Mouse (Mus musculus): Measurements from ENCODE around the gene Nxn. TPM values are rescaled to one million over a fixed set of nuclear protein-coding genes. Genes with fewer than 3 reads are reported as not detected.
"Not testable (repeated sequence)": the region's sequence is repeated elsewhere in the genome, so short reads cannot be mapped to it uniquely, and the experiment has no call there.

The Nxn gene
- polyA plus RNA-seq, 1 experiment from 2014 or later, result 58.6 TPM

DNA sequence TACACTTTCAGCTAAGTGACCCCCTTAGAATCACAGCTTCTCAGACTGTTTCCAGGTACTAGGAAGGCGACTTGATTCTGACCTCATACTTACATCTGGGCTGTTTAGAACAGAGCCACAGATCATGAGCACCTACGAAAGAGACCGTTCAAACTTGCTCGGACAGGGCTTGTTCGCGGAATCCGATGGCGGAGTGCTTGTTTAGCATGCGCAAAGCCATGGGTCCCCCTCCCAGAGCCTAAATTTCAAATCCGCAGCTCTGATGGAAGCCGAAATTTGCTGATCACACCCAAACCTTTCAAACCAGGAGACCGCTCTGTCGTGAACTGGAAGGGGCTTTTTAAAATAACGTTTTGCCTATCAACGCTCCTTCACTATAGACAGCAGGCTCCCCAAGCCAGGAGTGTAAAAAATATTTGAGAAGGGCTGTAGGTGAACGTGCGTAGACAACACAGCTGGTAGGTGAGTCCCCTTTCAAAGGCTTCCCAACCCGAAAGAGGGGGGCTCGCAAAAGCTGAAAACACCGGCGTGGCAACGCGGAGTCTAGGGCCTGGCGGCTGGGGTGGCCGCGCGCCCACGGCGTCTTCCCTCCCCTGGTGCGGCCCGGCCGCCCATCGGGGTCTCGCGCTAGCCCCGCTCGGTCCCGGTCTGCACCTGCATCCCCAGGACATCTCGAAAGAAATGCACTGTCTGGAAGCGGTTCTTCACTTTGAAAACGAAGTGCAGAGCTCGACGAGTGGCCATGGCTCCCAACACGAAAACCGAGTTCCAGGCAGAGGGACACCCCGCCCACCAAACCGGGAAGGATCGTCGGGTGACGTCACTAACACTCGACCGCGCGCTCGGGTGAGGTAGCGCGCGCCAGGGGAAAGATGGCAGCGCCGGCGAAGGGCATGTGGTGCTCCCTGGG lies 155.8 kb downstream of the Nxn start, which contains the start of the genes Mrm3 and Glod4:
Gene Mrm3 (plus strand): TSS at position 815 of the 910 bp plus-strand sequence.
Gene Glod4 (minus strand): TSS at position 825 of the 910 bp plus-strand sequence.
- WGBS, result under 1% methylated on average over 61 of the region's 61 CpGs
- peaks cover 23% of the 10 kb centered on the region for H3K36me3 ChIP-seq (replicated peaks)
- no peaks in the 10 kb centered on the region for H3K9me3 ChIP-seq
- no peaks in the 10 kb centered on the region for H3K27me3 ChIP-seq
- peak within 1 kb of the TSS; percentile 72 for H3K27ac ChIP-seq
- H3K4me3 ChIP-seq (replicated peaks), result peak within 1 kb of the TSS; percentile 73
- H3K4me2 ChIP-seq, result peak within 1 kb of the TSS; percentile 88
- ATAC-seq (ENCODE audit: low FRiP score), result peak; percentile 90
- H3K4me1 ChIP-seq, result peaks cover 21% of the 10 kb centered on the region
- H3K9ac ChIP-seq, result peak within 1 kb of the TSS; percentile 76

DNA sequence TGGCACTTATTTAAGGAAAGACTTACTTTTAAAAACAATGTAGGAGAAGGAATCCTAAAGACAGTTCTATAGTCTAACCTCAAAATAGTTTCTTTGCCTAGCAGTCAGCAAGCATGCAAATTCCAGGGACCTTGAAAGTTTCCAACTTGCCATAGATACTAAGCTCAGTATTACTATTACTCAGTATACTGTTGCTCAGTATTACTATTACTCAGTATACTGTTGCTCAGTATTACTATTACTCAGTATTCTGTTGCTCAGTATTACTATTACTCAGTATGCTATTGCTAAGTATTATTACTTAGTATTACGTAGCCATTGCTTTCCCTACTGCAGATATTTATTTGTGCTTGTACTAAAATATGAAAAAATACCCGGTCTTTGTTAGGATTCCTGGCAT lies 159.2 kb downstream of the Nxn start:
- no peaks in the 10 kb centered on the region for H3K9me3 ChIP-seq
- ATAC-seq (ENCODE audit: low FRiP score), result no peak
- H3K4me1 ChIP-seq, result peaks cover 18% of the 10 kb centered on the region
- no peak overlapping the region for H3K4me2 ChIP-seq
- no peak overlapping the region for H3K27ac ChIP-seq
- no peak overlapping the region for H3K4me3 ChIP-seq (replicated peaks)
- no peaks in the 10 kb centered on the region for H3K27me3 ChIP-seq
- H3K36me3 ChIP-seq (replicated peaks), result peaks cover 31% of the 10 kb centered on the region
- 96% methylated on average over 2 of the region's 2 CpGs for WGBS
- no peak overlapping the region for H3K9ac ChIP-seq

DNA sequence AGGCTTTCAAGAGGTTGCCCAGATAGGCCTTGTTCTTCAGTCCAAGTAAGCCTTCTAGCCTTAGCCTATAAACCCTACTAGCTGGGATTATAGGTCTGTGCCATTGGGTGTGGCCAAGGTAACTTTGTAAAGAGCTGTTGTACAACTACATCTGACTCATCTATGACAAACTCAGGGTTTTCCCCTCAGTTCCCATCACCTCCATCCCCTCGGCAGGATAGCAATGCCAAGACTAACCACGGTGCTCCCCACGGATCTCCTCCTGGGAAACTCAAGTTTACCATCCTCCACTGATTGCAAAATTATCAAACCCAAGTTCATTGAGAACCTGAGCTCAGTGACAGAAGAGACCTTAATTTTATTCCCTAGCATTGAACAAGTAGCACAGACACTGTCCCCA lies 162.8 kb downstream of the Nxn start:
- H3K4me1 ChIP-seq, result no peaks in the 10 kb centered on the region; the same call in 1 of the 2 replicates

DNA sequence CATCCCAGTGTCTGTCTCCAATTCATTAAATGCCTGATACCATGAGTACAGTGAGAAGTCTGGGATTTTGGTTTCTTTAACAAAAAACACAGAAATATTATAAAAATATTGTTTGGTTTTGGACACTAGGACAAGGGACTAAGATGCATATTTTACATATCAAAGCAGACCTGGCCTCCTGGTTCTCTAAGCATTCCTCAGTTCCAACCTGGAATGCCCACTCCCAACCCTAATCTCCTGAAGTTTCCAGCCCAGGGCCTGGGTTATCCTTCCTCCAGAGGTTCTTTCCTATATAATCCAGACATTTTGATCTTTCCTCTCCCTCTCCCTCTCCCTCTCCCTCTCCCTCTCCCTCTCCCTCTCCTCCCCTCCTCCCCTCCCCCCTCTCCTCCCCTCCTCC lies 173.9 kb downstream of the Nxn start:
- Histone ChIP-seq H3K9ac (no peak overlapping the region), H3K9me3 (no peaks in the 10 kb centered on the region), H3K36me3 (replicated peaks) (peaks cover 31% of the 10 kb centered on the region), H3K27me3 (no peaks in the 10 kb centered on the region), H3K4me2 (no peak overlapping the region), H3K4me1 (no peaks in the 10 kb centered on the region), H3K4me3 (replicated peaks) (no peak overlapping the region), H3K27ac (no peak overlapping the region)
- ATAC-seq (ENCODE audit: low FRiP score), result no peak

More for the DNA sequence above, 162.8 kb downstream of the Nxn start:
- H3K4me2 ChIP-seq, result no peak overlapping the region
- no peak for ATAC-seq (ENCODE audit: low FRiP score)
- no peak overlapping the region for H3K27ac ChIP-seq
- H3K36me3 ChIP-seq (replicated peaks), result peaks cover 62% of the 10 kb centered on the region
- no peak overlapping the region for H3K4me3 ChIP-seq (replicated peaks)
- H3K9me3 ChIP-seq, result no peaks in the 10 kb centered on the region
- no peaks in the 10 kb centered on the region for H3K27me3 ChIP-seq
- H3K9ac ChIP-seq, result no peak overlapping the region
- WGBS, result 95% methylated on average over 3 of the region's 3 CpGs

DNA sequence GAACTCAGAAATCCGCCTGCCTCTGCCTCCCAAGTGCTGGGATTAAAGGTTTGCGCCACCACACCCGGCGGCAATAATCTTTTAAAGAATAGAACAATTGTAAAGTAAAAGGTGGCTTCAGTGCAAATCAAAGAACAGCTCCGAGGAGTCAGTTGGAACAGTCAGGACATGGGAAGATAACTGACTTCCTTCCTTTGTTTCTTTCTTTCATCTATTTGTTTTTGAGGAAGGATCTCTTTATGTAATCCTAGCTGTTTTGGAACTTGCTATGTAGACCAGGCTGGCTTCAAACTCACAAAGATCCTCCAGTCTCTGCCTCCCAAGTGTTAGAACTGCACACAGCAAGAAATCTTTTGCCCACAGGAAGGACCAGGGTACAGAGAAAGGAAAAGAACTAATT lies 174.3 kb downstream of the Nxn start:
- 95% methylated on average over 5 of the region's 5 CpGs for WGBS
- no peak overlapping the region for H3K4me3 ChIP-seq (replicated peaks)
- no peak for ATAC-seq (ENCODE audit: low FRiP score)

DNA sequence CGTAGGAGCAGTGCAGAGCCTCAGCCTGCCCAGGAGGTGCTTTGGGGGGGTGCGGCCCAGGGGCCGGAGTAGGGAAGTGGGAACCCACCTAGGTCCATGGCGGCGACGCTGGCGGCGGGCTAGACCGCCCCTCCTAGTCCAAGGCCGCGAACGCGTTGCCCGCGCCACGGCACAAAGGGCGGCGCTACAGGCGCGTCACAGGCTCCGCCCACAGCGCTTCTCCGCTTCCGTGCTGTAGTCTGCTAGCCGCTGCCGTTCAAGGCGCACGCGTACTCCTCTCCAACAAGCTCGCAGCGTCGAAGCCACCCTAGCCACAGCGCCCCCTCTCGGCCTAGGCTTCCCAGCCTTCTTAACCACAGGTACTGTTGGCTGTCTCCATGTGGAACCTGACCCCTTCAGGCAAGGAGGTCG lies 181.5 kb downstream of the Nxn start, which contains the start of the genes Dbil5 and Gemin4:
Gene Dbil5 (plus strand): TSS at position 219 of the 411 bp plus-strand sequence.
Gene Gemin4 (minus strand): TSS at position 275 of the 411 bp plus-strand sequence.
- H3K36me3 ChIP-seq (replicated peaks), result peaks cover 26% of the 10 kb centered on the region
- under 1% methylated on average over 35 of the region's 35 CpGs for WGBS
- peak within 1 kb of the TSS; percentile 89 for H3K27ac ChIP-seq
- H3K4me3 ChIP-seq (replicated peaks), result peak within 1 kb of the TSS; percentile 67
- H3K9me3 ChIP-seq, result no peaks in the 10 kb centered on the region
- ATAC-seq (ENCODE audit: low FRiP score), result peak; percentile 97
- H3K4me2 ChIP-seq, result peak within 1 kb of the TSS; percentile 73
- H3K27me3 ChIP-seq, result no peaks in the 10 kb centered on the region
- peaks cover 15% of the 10 kb centered on the region for H3K4me1 ChIP-seq
- peak within 1 kb of the TSS; percentile 91 for H3K9ac ChIP-seq

More for the DNA sequence above, 174.3 kb downstream of the Nxn start:
- Histone ChIP-seq H3K36me3 (replicated peaks) (peaks cover 31% of the 10 kb centered on the region), H3K27me3 (no peaks in the 10 kb centered on the region), H3K9me3 (no peaks in the 10 kb centered on the region), H3K4me1 (no peaks in the 10 kb centered on the region), H3K9ac (no peak overlapping the region), H3K4me2 (no peak overlapping the region), H3K27ac (no peak overlapping the region)

DNA sequence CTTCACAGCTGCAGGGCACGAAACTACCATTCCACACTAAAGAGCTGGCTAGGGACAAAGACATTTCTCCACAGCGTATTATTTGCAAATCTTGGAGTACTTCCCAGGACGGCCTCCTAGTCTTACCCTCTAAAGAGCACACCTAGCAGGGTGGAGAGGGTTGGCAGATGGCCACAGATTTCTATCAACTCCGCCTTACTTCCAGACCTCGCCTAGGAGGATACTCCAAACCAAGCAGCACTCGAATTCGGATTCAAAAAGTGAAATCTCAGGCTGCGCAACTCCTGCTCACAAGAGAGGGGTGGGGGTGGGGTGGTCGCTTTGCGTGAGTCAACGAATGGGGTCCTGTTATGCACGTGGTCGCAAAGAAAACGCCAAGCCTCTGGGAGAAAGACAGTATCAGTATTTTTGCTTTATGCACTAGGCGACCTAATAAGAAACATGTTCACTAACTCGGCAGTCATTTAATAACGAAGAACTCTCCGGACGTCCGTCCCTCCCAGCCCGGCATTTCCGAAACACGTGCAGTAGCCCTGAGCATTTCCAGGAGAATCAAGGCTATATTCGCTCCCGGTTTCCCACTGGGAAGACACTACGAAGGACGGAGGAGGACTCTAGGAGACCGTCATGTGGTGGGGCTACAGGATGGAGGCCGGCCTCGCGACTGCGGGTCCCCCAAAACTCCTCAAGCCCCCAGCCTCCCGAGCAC lies 182.1 kb downstream of the Nxn start:
- Histone ChIP-seq H3K36me3 (replicated peaks) (peaks cover 27% of the 10 kb centered on the region), H3K4me1 (peaks cover 15% of the 10 kb centered on the region), H3K27me3 (no peaks in the 10 kb centered on the region), H3K4me2 (peak overlapping the region; percentile 73), H3K9ac (peak overlapping the region; percentile 91), H3K4me3 (replicated peaks) (peak overlapping the region; percentile 67), H3K9me3 (no peaks in the 10 kb centered on the region), H3K27ac (peak overlapping the region; percentile 89)
- peak; percentile 31 for ATAC-seq (ENCODE audit: low FRiP score)
- 2% methylated on average over 33 of the region's 33 CpGs for WGBS

DNA sequence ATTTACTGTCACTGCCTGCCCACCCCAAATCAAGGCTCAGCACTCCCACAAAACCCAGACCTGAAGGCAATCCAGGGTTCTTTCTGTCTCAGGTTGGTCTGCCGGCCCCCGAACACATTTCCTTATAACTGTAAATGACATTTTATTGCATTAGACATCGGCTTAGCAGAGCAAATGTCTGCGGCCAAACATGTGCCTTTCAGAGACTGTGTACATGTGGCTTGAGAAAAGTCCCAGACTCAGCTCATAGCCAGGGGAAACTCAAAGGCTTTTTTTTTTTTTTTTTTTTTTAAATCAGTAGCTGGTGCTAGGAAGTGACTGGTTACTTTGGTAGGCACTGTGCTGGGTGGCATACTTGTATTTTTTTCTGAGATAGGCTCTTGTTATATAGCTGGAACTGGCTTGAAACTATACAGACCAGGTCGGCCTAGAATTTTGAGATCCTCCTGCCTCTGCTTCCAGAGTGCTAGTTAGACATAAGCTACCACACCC lies 182.8 kb downstream of the Nxn start:
- peaks cover 15% of the 10 kb centered on the region for H3K4me1 ChIP-seq
- peaks cover 31% of the 10 kb centered on the region for H3K36me3 ChIP-seq (replicated peaks)
- ATAC-seq (ENCODE audit: low FRiP score), result no peak
- H3K27ac ChIP-seq, result peak overlapping the region; percentile 89; the same call in 1 of the 2 replicates
- H3K4me3 ChIP-seq (replicated peaks), result no peak overlapping the region
- no peaks in the 10 kb centered on the region for H3K9me3 ChIP-seq
- WGBS, result 95% methylated on average over 5 of the region's 5 CpGs
- H3K4me2 ChIP-seq, result peak overlapping the region; percentile 73
- H3K9ac ChIP-seq, result no peak overlapping the region
- no peaks in the 10 kb centered on the region for H3K27me3 ChIP-seq

DNA sequence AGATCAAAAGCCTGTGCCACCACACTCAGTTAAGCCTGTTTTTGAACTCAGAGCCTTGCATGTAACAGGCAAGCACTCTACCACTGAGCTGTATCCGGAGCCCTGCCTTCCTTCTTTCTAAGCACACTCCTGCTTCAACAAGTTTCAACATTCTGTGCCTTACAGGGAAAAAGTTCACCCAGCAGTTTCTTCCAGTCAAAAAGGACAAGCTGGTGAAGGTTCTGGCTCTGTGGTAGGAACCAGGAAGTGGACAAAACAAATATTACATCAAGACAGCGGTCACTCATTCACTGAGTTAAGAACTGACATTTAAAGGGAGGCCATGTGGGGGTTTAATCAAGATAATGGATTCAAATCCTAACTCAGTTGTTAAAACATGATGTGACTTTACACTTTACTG lies 183.9 kb downstream of the Nxn start:
- Histone ChIP-seq H3K27me3 (no peaks in the 10 kb centered on the region), H3K9ac (no peak overlapping the region), H3K4me3 (replicated peaks) (no peak overlapping the region), H3K27ac (no peak overlapping the region), H3K36me3 (replicated peaks) (peaks cover 38% of the 10 kb centered on the region), H3K9me3 (no peaks in the 10 kb centered on the region), H3K4me1 (peaks cover 15% of the 10 kb centered on the region), H3K4me2 (no peak overlapping the region)
- WGBS, result 95% methylated on average over 2 of the region's 2 CpGs
- ATAC-seq (ENCODE audit: low FRiP score), result no peak

DNA sequence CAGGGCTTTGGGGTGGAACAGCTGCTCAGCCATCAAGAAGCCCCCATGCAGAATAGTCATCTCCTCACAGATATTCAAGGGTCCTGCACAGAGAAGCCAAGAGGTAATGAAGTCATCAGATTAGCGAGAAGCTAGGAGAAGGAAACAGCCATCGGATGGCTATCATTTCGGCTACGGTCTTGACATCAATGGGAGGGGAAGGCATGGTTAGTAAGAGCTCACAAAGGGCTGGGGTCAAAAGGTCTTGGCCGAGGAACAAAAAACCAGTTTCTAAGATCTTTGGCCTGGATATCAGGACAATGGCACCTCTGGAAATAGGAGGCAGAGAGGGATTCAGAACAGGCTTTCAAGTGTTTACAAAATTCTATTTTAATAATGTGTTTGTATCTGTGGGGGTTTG lies 185.1 kb downstream of the Nxn start:
- 25% methylated on average over 5 of the region's 5 CpGs for WGBS
- ATAC-seq (ENCODE audit: low FRiP score), result no peak
- Histone ChIP-seq H3K27ac (no peak overlapping the region), H3K4me1 (peaks cover 15% of the 10 kb centered on the region), H3K36me3 (replicated peaks) (peaks cover 48% of the 10 kb centered on the region), H3K4me3 (replicated peaks) (no peak overlapping the region), H3K9me3 (no peaks in the 10 kb centered on the region), H3K4me2 (no peak overlapping the region), H3K9ac (no peak overlapping the region), H3K27me3 (no peaks in the 10 kb centered on the region)

DNA sequence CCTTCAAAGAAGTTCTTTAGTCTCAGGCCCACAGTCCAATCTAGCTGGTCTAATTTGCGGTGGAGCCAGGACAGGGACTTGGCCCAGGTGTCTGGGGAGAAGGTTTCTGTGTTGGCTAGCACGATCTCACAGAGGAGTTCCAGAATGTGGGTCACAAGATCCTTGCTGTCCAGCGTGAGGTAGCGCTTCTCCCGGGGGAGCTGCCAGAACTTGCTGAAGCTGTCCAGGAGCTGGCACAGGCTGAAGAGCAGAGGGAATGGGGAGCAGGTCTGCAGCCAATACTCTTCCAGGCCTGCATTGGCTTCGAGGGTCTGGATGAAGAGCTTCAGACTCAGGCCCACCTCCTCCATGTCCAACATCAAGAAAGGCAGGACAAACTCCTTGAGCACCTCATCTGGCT lies 187.3 kb downstream of the Nxn start:
- Histone ChIP-seq H3K4me1 (peaks cover 10% of the 10 kb centered on the region), H3K36me3 (replicated peaks) (peaks cover 71% of the 10 kb centered on the region)
- WGBS, result 96% methylated on average over 5 of the region's 6 CpGs
- H3K27me3 ChIP-seq; H3K9ac ChIP-seq; H3K4me2 ChIP-seq; H3K27ac ChIP-seq; ATAC-seq (ENCODE audit: low FRiP score); H3K9me3 ChIP-seq; H3K4me3 ChIP-seq (replicated peaks): not testable (repeated sequence)
